Mouse (Mus musculus) C2C12 (cell line): ENCODE measurements at regions not wholly inside any gene's neighbourhood (a gene's known extent, or its start where the extent isn't known, plus 50 kb on each side); places are given as distances from the start of the nearest gene placed in this dataset.

Source experiments
- H3K27me3 ChIP-seq: one replicate; pipeline ENCODE4 v1.6.1; 2011; ENCODE audit not compliant: control insufficient read depth, insufficient read depth, insufficient read length
- H3K36me3 ChIP-seq: one replicate; pipeline ENCODE4 v1.6.1; 2011; ENCODE audit not compliant: control insufficient read depth, insufficient read depth
- H3K4me3 ChIP-seq: one replicate; pipeline ENCODE4 v1.5.1; 2011; ENCODE audit warnings: mild to moderate bottlenecking, control low read depth; ENCODE audit not compliant: poor library complexity, insufficient read depth, severe bottlenecking
- H3K79me2 ChIP-seq: one replicate; pipeline ENCODE4 v1.6.1; 2011; ENCODE audit not compliant: control insufficient read depth, insufficient read depth
- H3K79me3 ChIP-seq: one replicate; pipeline ENCODE4 v1.6.1; 2011; ENCODE audit warnings: low read depth, control low read depth
- H3ac ChIP-seq: one replicate; pipeline ENCODE3; 2011; ENCODE audit warnings: low read depth; ENCODE audit not compliant: control insufficient read depth, insufficient read length
- CEBPB ChIP-seq: IDR thresholded peaks from one replicate; pipeline ENCODE4 v1.6.1; 2011; ENCODE audit warnings: low read depth, mild to moderate bottlenecking, control low read depth, moderate library complexity
- CTCF ChIP-seq: IDR thresholded peaks from one replicate; pipeline ENCODE4 v1.5.1; 2011; ENCODE audit not compliant: control insufficient read depth, insufficient read depth, insufficient read length
- FOSL1 ChIP-seq: IDR thresholded peaks from one replicate; pipeline ENCODE4 v1.8.0; 2011; ENCODE audit warnings: mild to moderate bottlenecking, low read length; ENCODE audit not compliant: poor library complexity, insufficient read depth, severe bottlenecking
- MAX ChIP-seq: IDR thresholded peaks from one replicate; pipeline ENCODE4 v1.6.1; 2011; ENCODE audit warnings: mild to moderate bottlenecking, control low read depth
- MYOD1 ChIP-seq: IDR thresholded peaks from one replicate; pipeline ENCODE4 v1.6.1; 2011; ENCODE audit warnings: low read depth; ENCODE audit not compliant: control insufficient read depth, insufficient read length
- MYOG ChIP-seq: IDR thresholded peaks from one replicate; pipeline ENCODE4 v1.6.1; 2011; ENCODE audit not compliant: control insufficient read depth, insufficient read length; ENCODE audit errors: extremely low read depth
- USF1 ChIP-seq: IDR thresholded peaks from one replicate; pipeline ENCODE4 v1.6.1; 2011; ENCODE audit warnings: low read depth, mild to moderate bottlenecking, control low read depth, moderate library complexity

- no peaks in the 10 kb centered on the region for H3K79me3 ChIP-seq
- H3K27me3 ChIP-seq, result no peaks in the 10 kb centered on the region
- no peaks in the 10 kb centered on the region for H3K36me3 ChIP-seq
- no peak for TF ChIP-seq CTCF
- no peak for TF ChIP-seq USF1
- no peak for TF ChIP-seq FOSL1
- TF ChIP-seq MYOD1, result no peak
- TF ChIP-seq MYOG, result no peak
- TF ChIP-seq MAX, result no peak
- TF ChIP-seq CEBPB, result no peak
- H3K4me3 ChIP-seq, result no peak overlapping the region
- no peak overlapping the region for H3ac ChIP-seq
- no peaks in the 10 kb centered on the region for H3K79me2 ChIP-seq
These were observed 53.5 kb upstream of the Adgrl2 start for GRCm38 (mm10) chr3:149043901-149044300.

GRCm38 (mm10) chr3:149042527-149042926 lies 52.2 kb upstream of the Adgrl2 start:
- Histone ChIP-seq H3K27me3 (no peaks in the 10 kb centered on the region), H3ac (no peak overlapping the region), H3K79me3 (no peaks in the 10 kb centered on the region), H3K36me3 (no peaks in the 10 kb centered on the region), H3K4me3 (no peak overlapping the region), H3K79me2 (no peaks in the 10 kb centered on the region)
- no peak for TF ChIP-seq MAX
- no peak for TF ChIP-seq USF1
- no peak for TF ChIP-seq MYOD1
- no peak for TF ChIP-seq MYOG
- TF ChIP-seq CEBPB, result no peak
- TF ChIP-seq FOSL1, result no peak
- TF ChIP-seq CTCF, result no peak

GRCm38 (mm10) chr3:149041188-149041587 lies 50.8 kb upstream of the Adgrl2 start:
- no peak overlapping the region for H3ac ChIP-seq
- H3K79me3 ChIP-seq, result no peaks in the 10 kb centered on the region
- TF ChIP-seq CTCF (no peak), USF1 (no peak), MYOD1 (no peak)
- no peaks in the 10 kb centered on the region for H3K79me2 ChIP-seq
- H3K27me3 ChIP-seq, result no peaks in the 10 kb centered on the region
- H3K4me3 ChIP-seq, result no peak overlapping the region
- H3K36me3 ChIP-seq, result no peaks in the 10 kb centered on the region
